Mouse (Mus musculus) liver, embryonic 16.5 days (tissue): ENCODE results near the gene Rufy2. TPM values are rescaled to one million over a fixed set of nuclear protein-coding genes. Genes with fewer than 3 reads are reported as not detected.
A peak's percentile ranks its signal among the peaks of the same experiment; 100 is the strongest.
"Not testable (repeated sequence)": the region's sequence is repeated elsewhere in the genome, so short reads cannot be mapped to it uniquely, and the experiment has no call there.

ENCODE experiments used
- ATAC-seq: fragments of 200-750 bp; cut with Nextera tagmentation; 2 replicates; pipeline ENCODE4 v1.8.0; 2017; ENCODE audit warnings: low read depth, mild to moderate bottlenecking, moderate number of reproducible peaks, moderate library complexity
- H3K27ac ChIP-seq: fragments of 300-500 bp; sonication (generic); 2 replicates; pipeline ENCODE4 v1.5.1; 2014; ENCODE audit warnings: mild to moderate bottlenecking, low read length
- H3K27me3 ChIP-seq: fragments of 300-500 bp; sonication (generic); 2 replicates; pipeline ENCODE4 v1.6.1; 2014; ENCODE audit warnings: low read depth, low read length, mixed read lengths; ENCODE audit not compliant: control insufficient read depth, insufficient read depth
- H3K36me3 ChIP-seq: fragments of 300-500 bp; sonication (generic); 2 replicates; pipeline ENCODE4 v1.6.1; 2014; ENCODE audit warnings: mild to moderate bottlenecking; ENCODE audit not compliant: control insufficient read depth, insufficient read depth
- H3K4me1 ChIP-seq: fragments of 300-500 bp; sonication (generic); 2 replicates; pipeline ENCODE4 v1.6.1; 2014; ENCODE audit warnings: low read depth, low read length, mixed read lengths; ENCODE audit not compliant: control insufficient read depth
- H3K4me2 ChIP-seq: fragments of 300-500 bp; sonication (generic); 2 replicates; pipeline ENCODE4 v1.6.1; 2014; ENCODE audit warnings: low read depth, low read length, mixed read lengths
- H3K4me3 ChIP-seq: fragments of 300-500 bp; sonication (generic); 2 replicates; pipeline ENCODE4 v1.5.1; 2014; ENCODE audit warnings: low read depth, mild to moderate bottlenecking, low read length
- H3K9ac ChIP-seq: fragments of 300-500 bp; sonication (generic); 2 replicates; pipeline ENCODE4 v1.6.1; 2014; ENCODE audit warnings: low read depth, low read length
- H3K9me3 ChIP-seq: fragments of 300-500 bp; sonication (generic); replicated peaks from 2 replicates; pipeline ENCODE4 v1.6.1; 2016; ENCODE audit warnings: low read length; ENCODE audit not compliant: control insufficient read depth
- WGBS: fragments of 180-500 bp; shearing (Covaris S2); extraction: QIAGEN DNeasy Blood & Tissue Kit; methylation state at CpG from one replicate; pipeline ENCODE4 v1.1.7; 2014; ENCODE audit not compliant: insufficient replicate concordance; 5-methylcytosine and 5-hydroxymethylcytosine counted together
- polyA plus RNA-seq: library from polyadenylated mRNA; unstranded; fragments of >200 nt; fragmentation: Nextera tagmentation; extraction: Ambion mirVana; gene quantifications from 2 replicates; pipeline ENCODE4 v1.2.1, GENCODE M21; 2015

Rufy2 gene
- polyA plus RNA-seq, 1 experiment from 2014 or later, result 2.6 TPM

- ATAC-seq, result no peak
- H3K27ac ChIP-seq, result no peak overlapping the region
- WGBS, result 70% methylated on average over 6 of the region's 6 CpGs
- no peaks in the 10 kb centered on the region for H3K9me3 ChIP-seq
- no peaks in the 10 kb centered on the region for H3K27me3 ChIP-seq
- H3K9ac ChIP-seq, result no peak overlapping the region
- H3K4me3 ChIP-seq, result no peak overlapping the region
- H3K4me2 ChIP-seq, result no peak overlapping the region
- H3K4me1 ChIP-seq, result no peaks in the 10 kb centered on the region
- no peaks in the 10 kb centered on the region for H3K36me3 ChIP-seq
These were observed 72.0 kb downstream of the Rufy2 start for GRCm38 (mm10) chr10:63052011-63052410.

GRCm38 (mm10) chr10:63053007-63053406, 73.0 kb downstream of the Rufy2 start:
- Histone ChIP-seq H3K4me1 (no peaks in the 10 kb centered on the region), H3K36me3 (no peaks in the 10 kb centered on the region), H3K4me2 (no peak overlapping the region), H3K27ac (no peak overlapping the region), H3K9ac (no peak overlapping the region), H3K9me3 (no peaks in the 10 kb centered on the region), H3K27me3 (no peaks in the 10 kb centered on the region), H3K4me3 (no peak overlapping the region)
- no peak for ATAC-seq
- 50% methylated on average over 6 of the region's 6 CpGs for WGBS

GRCm38 (mm10) chr10:63054071-63054470, 74.0 kb downstream of the Rufy2 start:
- not testable (repeated sequence) for H3K9ac ChIP-seq, H3K9me3 ChIP-seq, H3K36me3 ChIP-seq, H3K4me1 ChIP-seq, H3K27ac ChIP-seq, H3K4me3 ChIP-seq, H3K27me3 ChIP-seq, H3K4me2 ChIP-seq, ATAC-seq
- WGBS, result 63% methylated on average over 6 of the region's 6 CpGs

- WGBS, result 52% methylated on average over 2 of the region's 2 CpGs
These were observed 74.6 kb downstream of the Rufy2 start for GRCm38 (mm10) chr10:63054586-63054985.

GRCm38 (mm10) chr10:63056966-63057750, 77.1 kb downstream of the Rufy2 start:
- WGBS, result 43% methylated on average over 24 of the region's 24 CpGs
- Histone ChIP-seq H3K9me3 (no peaks in the 10 kb centered on the region), H3K4me1 (no peaks in the 10 kb centered on the region), H3K27me3 (no peaks in the 10 kb centered on the region), H3K27ac (no peak overlapping the region), H3K36me3 (no peaks in the 10 kb centered on the region), H3K4me3 (no peak overlapping the region), H3K9ac (no peak overlapping the region), H3K4me2 (no peak overlapping the region)
- no peak for ATAC-seq

More at GRCm38 (mm10) chr10:63054586-63054985, 74.6 kb downstream of the Rufy2 start:
- Histone ChIP-seq H3K27me3 (no peaks in the 10 kb centered on the region), H3K4me2 (no peak overlapping the region), H3K27ac (no peak overlapping the region), H3K4me1 (no peaks in the 10 kb centered on the region), H3K4me3 (no peak overlapping the region), H3K36me3 (no peaks in the 10 kb centered on the region), H3K9me3 (no peaks in the 10 kb centered on the region), H3K9ac (no peak overlapping the region)
- no peak for ATAC-seq

- peak within 1 kb of the TSS; percentile 81 for H3K27ac ChIP-seq
- H3K4me2 ChIP-seq, result no peak within 1 kb of the TSS
- WGBS, result 57% methylated on average over 2 of the region's 2 CpGs
These were observed 79.8 kb downstream of the Rufy2 start, which contains the start of gene Pbld1 for GRCm38 (mm10) chr10:63059862-63060261. Pbld1 (plus strand) TSS chr10:63060162.

GRCm38 (mm10) chr10:63060406-63060805, 80.4 kb downstream of the Rufy2 start:
- Histone ChIP-seq H3K36me3 (no peaks in the 10 kb centered on the region), H3K4me2 (no peak overlapping the region), H3K27ac (peak overlapping the region; percentile 81), H3K4me1 (no peaks in the 10 kb centered on the region), H3K9me3 (no peaks in the 10 kb centered on the region), H3K4me3 (no peak overlapping the region), H3K27me3 (no peaks in the 10 kb centered on the region), H3K9ac (no peak overlapping the region)
- ATAC-seq, result peak; percentile 66
- WGBS, result 57% methylated on average over 11 of the region's 11 CpGs

More at GRCm38 (mm10) chr10:63059862-63060261, 79.8 kb downstream of the Rufy2 start, which contains the start of gene Pbld1:
- Histone ChIP-seq H3K36me3 (no peaks in the 10 kb centered on the region), H3K4me1 (no peaks in the 10 kb centered on the region), H3K9me3 (no peaks in the 10 kb centered on the region), H3K27me3 (no peaks in the 10 kb centered on the region), H3K4me3 (no peak within 1 kb of the TSS), H3K9ac (no peak within 1 kb of the TSS)
- ATAC-seq, result no peak

- peak overlapping the region; percentile 51; the same call in 1 of the 2 replicates for H3K9ac ChIP-seq
- ATAC-seq, result peak; percentile 68
- no peaks in the 10 kb centered on the region for H3K27me3 ChIP-seq
- 57% methylated on average over 12 of the region's 12 CpGs for WGBS
- H3K4me2 ChIP-seq, result no peak overlapping the region
- H3K36me3 ChIP-seq, result no peaks in the 10 kb centered on the region
- no peaks in the 10 kb centered on the region for H3K4me1 ChIP-seq
- no peaks in the 10 kb centered on the region for H3K9me3 ChIP-seq
- H3K4me3 ChIP-seq, result peak overlapping the region; percentile 43
- H3K27ac ChIP-seq, result peak overlapping the region; percentile 81
These were observed 81.2 kb downstream of the Rufy2 start for GRCm38 (mm10) chr10:63061266-63061665.

- Histone ChIP-seq H3K4me3 (peak overlapping the region; percentile 43), H3K4me2 (peak overlapping the region; percentile 18), H3K27me3 (no peaks in the 10 kb centered on the region), H3K36me3 (no peaks in the 10 kb centered on the region), H3K27ac (no peak overlapping the region; the same call in 1 of the 2 replicates), H3K9ac (no peak overlapping the region), H3K9me3 (no peaks in the 10 kb centered on the region), H3K4me1 (no peaks in the 10 kb centered on the region)
- no peak for ATAC-seq
- WGBS, result 73% methylated on average over 5 of the region's 5 CpGs
These were observed 82.7 kb downstream of the Rufy2 start for GRCm38 (mm10) chr10:63062696-63063095.
